Comparison of ENCODE assay signal across 14 mouse cellular contexts in genomic region chr2:71728796-71729195, GRCm38 (mm10). TPM values are rescaled to one million over a fixed set of nuclear protein-coding genes. Genes with fewer than 3 reads are reported as not detected.
A peak's percentile ranks its signal among the peaks of the same experiment; 100 is the strongest.
DNase-seq lines count a peak whose midpoint lies in the region; ATAC-seq lines count a peak whose summit lies in the region.
"Had no signal": no experiment of that assay in that cellular context is flagged by ENCODE, and none has a peak within 500 bp of the region (broad histone marks: within the 10 kb centered on the region; RNA-seq: fewer than 3 reads in every experiment).

No protein-coding gene starts in this region.

- peak overlapping the region; percentile 31; the same call in 1 of the 2 replicates for H3K9ac ChIP-seq in heart, embryonic 14.5 days (ENCODE audit: low read length)
- H3K9ac ChIP-seq in intestine, embryonic 15.5 days, result no peak overlapping the region
- H3K9ac ChIP-seq: lung, embryonic 15.5 days; midbrain, embryonic 12.5 days had no signal

- no peak overlapping the region for H3K4me2 ChIP-seq in heart, embryonic 14.5 days (ENCODE audit: low read length)
- H3K4me2 ChIP-seq in intestine, embryonic 15.5 days (replicated peaks), result no peak overlapping the region
- H3K4me2 ChIP-seq: lung, embryonic 15.5 days; midbrain, embryonic 12.5 days had no signal

- peaks cover 24 to 52% of the 10 kb centered on the region in 2 experiments for H3K4me1 ChIP-seq in heart, embryonic 14.5 days (ENCODE audit: control insufficient read depth in 2 of 2, insufficient read depth in 2 of 2, low read length in 2 of 2)
- H3K4me1 ChIP-seq in intestine, embryonic 15.5 days (replicated peaks), result peaks cover 3% of the 10 kb centered on the region; the same call in 1 of the 2 replicates
- H3K4me1 ChIP-seq: midbrain, embryonic 12.5 days had no signal

- no peak for ATAC-seq in heart, embryonic 14.5 days (ENCODE audit: insufficient number of reproducible peaks, insufficient read depth, low FRiP score, low read depth)
- no peak for ATAC-seq in intestine, embryonic 15.5 days
- ATAC-seq: activated CD4-positive, CD25-positive, alpha-beta regulatory T cell, adult 4 months had no signal

- no peaks in the 10 kb centered on the region for H3K9me3 ChIP-seq in heart, embryonic 14.5 days (ENCODE audit: control insufficient read depth, low read length)
- H3K9me3 ChIP-seq in intestine, embryonic 15.5 days, result no peaks in the 10 kb centered on the region
- H3K9me3 ChIP-seq: lung, embryonic 15.5 days; midbrain, embryonic 12.5 days had no signal

- DNase-seq in heart, adult 18-20 months, result peak; percentile 20 to 40
- no peak for DNase-seq in heart, postnatal 25 days (ENCODE audit: low spot score)
- peak; percentile 50 for DNase-seq in 3T3-L1 (ENCODE audit: low read depth, low spot score)
- peak; percentile 68 for DNase-seq in adrenal gland, adult 8-10 months
- no peak for DNase-seq in left cerebral cortex, adult 18-20 months (ENCODE audit: low spot score in 2 of 2)
- no peak for DNase-seq in right cerebral cortex, postnatal 4 days
- DNase-seq: cerebellum, postnatal 10 days; right cerebral cortex, postnatal 25 days; thymus, adult 18-20 months had no signal

- peak overlapping the region; percentile 40 to 65; a peak in 3 of 4 replicates for H3K27ac ChIP-seq in heart, embryonic 14.5 days (replicated peaks in 1 of 2; ENCODE audit: control insufficient read depth in 1 of 2, insufficient read depth in 1 of 2, low read depth in 2 of 2, low read length in 2 of 2)
- H3K27ac ChIP-seq in intestine, embryonic 15.5 days, result no peak overlapping the region
- H3K27ac ChIP-seq: lung, embryonic 15.5 days; midbrain, embryonic 12.5 days had no signal

- 5% methylated on average over 5 of the region's 5 CpGs for WGBS in heart, embryonic 14.5 days
- WGBS in intestine, embryonic 15.5 days, result 63% methylated on average over 5 of the region's 5 CpGs

- intact Hi-C loops in heart, postnatal 25 days (cut with DNase I), result no loop called here

- H3K27me3 ChIP-seq in heart, embryonic 14.5 days (ENCODE audit: control insufficient read depth, insufficient read depth, low read length), result no peaks in the 10 kb centered on the region
- no peaks in the 10 kb centered on the region for H3K27me3 ChIP-seq in intestine, embryonic 15.5 days (replicated peaks)
- H3K27me3 ChIP-seq: midbrain, embryonic 12.5 days had no signal

- H3K36me3 ChIP-seq in heart, embryonic 14.5 days (ENCODE audit: control insufficient read depth, insufficient read depth, low read length), result no peaks in the 10 kb centered on the region
- no peaks in the 10 kb centered on the region for H3K36me3 ChIP-seq in intestine, embryonic 15.5 days
- H3K36me3 ChIP-seq: lung, embryonic 15.5 days; midbrain, embryonic 12.5 days had no signal

- no peak overlapping the region for H3K4me3 ChIP-seq in heart, embryonic 14.5 days (ENCODE audit: control insufficient read depth in 1 of 2, insufficient read depth in 1 of 2, low read depth in 1 of 2, low read length in 2 of 2)
- no peak overlapping the region for H3K4me3 ChIP-seq in intestine, embryonic 15.5 days (replicated peaks)
- H3K4me3 ChIP-seq: lung, embryonic 15.5 days; midbrain, embryonic 12.5 days had no signal

RNA-seq across cellular contexts. Expression of gene Itga6, which starts 16.6 kb away (rescaled TPM):
- 10 to 100 TPM; 51.5 to 62.3 TPM for total RNA-seq in heart, adult 18-20 months (2021)
- total RNA-seq in heart, postnatal 25 days (2021), result 10 to 100 TPM; 48.3 to 57.7 TPM
- 100 to 1,000 TPM; 103 to 167 (median 141) TPM for total RNA-seq in adrenal gland, adult 8-10 months (2022)
- polyA plus RNA-seq in heart, embryonic 14.5 days (2014; fragmentation: Nextera tagmentation; extraction: Ambion mirVana), result 96.4 and 103 TPM in 2 replicates
- 47.6 and 48.1 TPM in 2 replicates for polyA plus RNA-seq in intestine, embryonic 15.5 days (2015; fragmentation: Nextera tagmentation; extraction: Ambion mirVana)
- total RNA-seq in left cerebral cortex, adult 18-20 months (2021), result 10 to 100 TPM; 24.9 to 25.2 TPM

Comparison
In these comparisons a context has a peak if more than half of its experiments do, and no peak if none do; other contexts are left out.
1. DNase-seq: peak in heart, adult 18-20 months (2 of 2), 3T3-L1 (single experiment) and adrenal gland, adult 8-10 months (single experiment); none in heart, postnatal 25 days (single experiment), left cerebral cortex, adult 18-20 months (0 of 2) and right cerebral cortex, postnatal 4 days (single experiment).